Mouse (Mus musculus): ENCODE results near the gene Zfp260. TPM values are rescaled to one million over a fixed set of nuclear protein-coding genes. Genes with fewer than 3 reads are reported as not detected.
"Not testable (repeated sequence)": the region's sequence is repeated elsewhere in the genome, so short reads cannot be mapped to it uniquely, and the experiment has no call there.

Gene Zfp260
- polyA plus RNA-seq, 1 experiment from 2014 or later, result 10.1 TPM

GRCm38 (mm10) chr7:30090970-30091585 is 3.5 kb upstream of the Zfp260 start:
- WGBS (ENCODE audit: insufficient replicate concordance), result 4% methylated on average over 9 of the region's 9 CpGs
- TF ChIP-seq CTCF (IDR thresholded peaks at IDR 0.05; ENCODE audit: low read depth) (peak; percentile 71), EP300 (IDR thresholded peaks at IDR 0.05; ENCODE audit: low read depth) (no peak)
- H3K36me3 ChIP-seq (replicated peaks; ENCODE audit: insufficient read depth, low read length), result no peaks in the 10 kb centered on the region
- peak overlapping the region; percentile 58 for H3K27ac ChIP-seq (ENCODE audit: low read depth)
- H3K4me1 ChIP-seq (ENCODE audit: insufficient read depth), result peaks cover 26% of the 10 kb centered on the region
- no peaks in the 10 kb centered on the region for H3K9me3 ChIP-seq (ENCODE audit: low read length)
- peak overlapping the region; percentile 70 for H3K4me3 ChIP-seq (ENCODE audit: low read depth, low read length)
- no peak for ATAC-seq
- peak overlapping the region; percentile 39; the same call in 1 of the 2 replicates for H3K9ac ChIP-seq (replicated peaks)
- H3K27me3 ChIP-seq (ENCODE audit: insufficient read depth, low read length), result no peaks in the 10 kb centered on the region
- DNase-seq, result peak; percentile 19
- peak overlapping the region; percentile 87 for H3K4me2 ChIP-seq (ENCODE audit: low read depth, low read length)

- Histone ChIP-seq H3K4me1 (ENCODE audit: insufficient read depth) (peaks cover 29% of the 10 kb centered on the region), H3K27ac (ENCODE audit: low read depth) (no peak overlapping the region), H3K9me3 (ENCODE audit: low read length) (no peaks in the 10 kb centered on the region), H3K4me3 (ENCODE audit: low read depth, low read length) (no peak overlapping the region), H3K9ac (replicated peaks) (no peak overlapping the region), H3K27me3 (ENCODE audit: insufficient read depth, low read length) (no peaks in the 10 kb centered on the region), H3K36me3 (replicated peaks; ENCODE audit: insufficient read depth, low read length) (no peaks in the 10 kb centered on the region), H3K4me2 (ENCODE audit: low read depth, low read length) (no peak overlapping the region)
- 69% methylated on average over 9 of the region's 9 CpGs for WGBS (ENCODE audit: insufficient replicate concordance)
- DNase-seq, result no peak
- ATAC-seq, result no peak
- TF ChIP-seq CTCF (IDR thresholded peaks at IDR 0.05; ENCODE audit: low read depth) (no peak), EP300 (IDR thresholded peaks at IDR 0.05; ENCODE audit: low read depth) (no peak)
Observed at GRCm38 (mm10) chr7:30092666-30093065, 1.9 kb upstream of the Zfp260 start.

GRCm38 (mm10) chr7:30093918-30094415 is 610 bp upstream of the Zfp260 start:
- 74% methylated on average over 6 of the region's 6 CpGs for WGBS (ENCODE audit: insufficient replicate concordance)
- no peak overlapping the region for H3K27ac ChIP-seq (ENCODE audit: low read depth)

GRCm38 (mm10) chr7:30095551-30096125 is 1.1 kb downstream of the Zfp260 start:
- Histone ChIP-seq H3K9me3 (ENCODE audit: low read length) (no peaks in the 10 kb centered on the region), H3K4me3 (ENCODE audit: low read depth, low read length) (peak overlapping the region; percentile 69), H3K4me1 (ENCODE audit: insufficient read depth) (peaks cover 23% of the 10 kb centered on the region), H3K27me3 (ENCODE audit: insufficient read depth, low read length) (no peaks in the 10 kb centered on the region), H3K9ac (replicated peaks) (peak overlapping the region; percentile 66), H3K27ac (ENCODE audit: low read depth) (peak overlapping the region; percentile 81), H3K36me3 (replicated peaks; ENCODE audit: insufficient read depth, low read length) (no peaks in the 10 kb centered on the region), H3K4me2 (ENCODE audit: low read depth, low read length) (peak overlapping the region; percentile 79)
- DNase-seq (no peak), ATAC-seq (no peak)
- no peak for TF ChIP-seq CTCF (IDR thresholded peaks at IDR 0.05; ENCODE audit: low read depth)
- TF ChIP-seq EP300 (IDR thresholded peaks at IDR 0.05; ENCODE audit: low read depth), result no peak
- 15% methylated on average over 5 of the region's 5 CpGs for WGBS (ENCODE audit: insufficient replicate concordance)

More at GRCm38 (mm10) chr7:30093918-30094415, 610 bp upstream of the Zfp260 start:
- no peak for DNase-seq
- Histone ChIP-seq H3K4me3 (ENCODE audit: low read depth, low read length) (peak overlapping the region; percentile 69), H3K9ac (replicated peaks) (no peak overlapping the region), H3K4me2 (ENCODE audit: low read depth, low read length) (peak overlapping the region; percentile 79), H3K27me3 (ENCODE audit: insufficient read depth, low read length) (no peaks in the 10 kb centered on the region), H3K9me3 (ENCODE audit: low read length) (no peaks in the 10 kb centered on the region), H3K36me3 (replicated peaks; ENCODE audit: insufficient read depth, low read length) (no peaks in the 10 kb centered on the region), H3K4me1 (ENCODE audit: insufficient read depth) (peaks cover 31% of the 10 kb centered on the region)
- TF ChIP-seq CTCF (IDR thresholded peaks at IDR 0.05; ENCODE audit: low read depth), result no peak
- no peak for TF ChIP-seq EP300 (IDR thresholded peaks at IDR 0.05; ENCODE audit: low read depth)
- no peak for ATAC-seq

DNA sequence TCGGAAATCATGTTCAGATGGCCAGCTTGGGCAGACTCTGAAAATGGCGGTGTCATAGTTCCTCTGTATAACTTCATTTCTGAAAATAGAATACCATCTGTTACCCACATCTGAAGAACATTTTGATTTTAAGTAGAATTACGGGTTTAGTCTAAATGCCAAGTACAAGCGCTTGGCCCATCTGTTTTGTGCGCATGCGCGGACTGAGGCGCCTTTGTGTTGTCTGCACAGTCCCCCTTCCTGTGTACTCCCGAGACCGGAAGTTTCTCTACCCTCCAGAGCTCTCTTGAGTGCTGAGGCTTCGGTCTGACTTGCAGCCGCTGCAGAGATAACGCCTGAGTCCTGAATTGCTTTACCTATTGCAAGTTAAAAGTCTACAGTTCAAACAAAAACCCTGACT is 4.7 kb downstream of the Zfp260 start:
- H3K27ac ChIP-seq (ENCODE audit: low read depth), result no peak overlapping the region
- ATAC-seq, result no peak
- H3K9me3 ChIP-seq (ENCODE audit: low read length), result peaks cover 6% of the 10 kb centered on the region
- H3K4me2 ChIP-seq (ENCODE audit: low read depth, low read length), result no peak overlapping the region
- TF ChIP-seq EP300 (IDR thresholded peaks at IDR 0.05; ENCODE audit: low read depth) (no peak), CTCF (IDR thresholded peaks at IDR 0.05; ENCODE audit: low read depth) (no peak)
- 80% methylated on average over 13 of the region's 13 CpGs for WGBS (ENCODE audit: insufficient replicate concordance)
- peaks cover 13% of the 10 kb centered on the region for H3K4me1 ChIP-seq (ENCODE audit: insufficient read depth)
- H3K36me3 ChIP-seq (replicated peaks; ENCODE audit: insufficient read depth, low read length), result peaks cover 25% of the 10 kb centered on the region
- DNase-seq, result no peak
- no peak overlapping the region for H3K4me3 ChIP-seq (ENCODE audit: low read depth, low read length)
- no peak overlapping the region for H3K9ac ChIP-seq (replicated peaks)
- H3K27me3 ChIP-seq (ENCODE audit: insufficient read depth, low read length), result no peaks in the 10 kb centered on the region

GRCm38 (mm10) chr7:30116076-30116475 is 21.5 kb downstream of the Zfp260 start:
- Histone ChIP-seq H3K9me3 (ENCODE audit: low read length) (no peaks in the 10 kb centered on the region), H3K4me2 (ENCODE audit: low read depth, low read length) (no peak overlapping the region), H3K27ac (ENCODE audit: low read depth) (no peak overlapping the region), H3K9ac (replicated peaks) (no peak overlapping the region), H3K36me3 (replicated peaks; ENCODE audit: insufficient read depth, low read length) (no peaks in the 10 kb centered on the region), H3K4me1 (ENCODE audit: insufficient read depth) (peaks cover 2% of the 10 kb centered on the region; the same call in 1 of the 2 replicates), H3K4me3 (ENCODE audit: low read depth, low read length) (no peak overlapping the region), H3K27me3 (ENCODE audit: insufficient read depth, low read length) (no peaks in the 10 kb centered on the region)
- no peak for ATAC-seq
- TF ChIP-seq CTCF (IDR thresholded peaks at IDR 0.05; ENCODE audit: low read depth) (no peak), EP300 (IDR thresholded peaks at IDR 0.05; ENCODE audit: low read depth) (no peak)
- WGBS (ENCODE audit: insufficient replicate concordance), result 84% methylated on average over 5 of the region's 5 CpGs
- DNase-seq, result no peak

DNA sequence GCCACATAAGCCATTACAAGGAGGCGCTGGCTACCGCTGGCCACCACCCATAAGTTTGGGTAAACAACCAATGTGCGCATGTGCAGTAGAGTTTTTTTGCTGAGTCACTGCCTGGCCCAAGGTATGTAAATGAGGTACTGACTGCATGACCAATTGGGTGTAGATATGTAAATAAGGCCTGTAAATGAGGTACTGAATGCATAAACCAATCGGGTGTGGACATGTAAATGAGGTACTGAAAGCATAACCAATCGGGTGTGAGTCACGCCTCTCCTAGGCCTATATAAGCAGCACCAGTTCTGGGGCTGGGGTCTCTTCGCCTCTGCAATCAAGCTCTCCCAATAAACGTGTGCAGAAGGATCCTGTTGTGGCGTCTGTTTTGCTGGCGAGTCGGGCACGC is 23.4 kb downstream of the Zfp260 start:
- WGBS (ENCODE audit: insufficient replicate concordance), result 85% methylated on average over 12 of the region's 12 CpGs
- H3K4me1 ChIP-seq (ENCODE audit: insufficient read depth); H3K4me2 ChIP-seq (ENCODE audit: low read depth, low read length); H3K27ac ChIP-seq (ENCODE audit: low read depth); DNase-seq; H3K9ac ChIP-seq (replicated peaks); H3K36me3 ChIP-seq (replicated peaks; ENCODE audit: insufficient read depth, low read length); H3K9me3 ChIP-seq (ENCODE audit: low read length); H3K27me3 ChIP-seq (ENCODE audit: insufficient read depth, low read length); H3K4me3 ChIP-seq (ENCODE audit: low read depth, low read length); ATAC-seq: not testable (repeated sequence)
